Comparison of ENCODE assay signal across 7 mouse cellular contexts in the genomic region with DNA sequence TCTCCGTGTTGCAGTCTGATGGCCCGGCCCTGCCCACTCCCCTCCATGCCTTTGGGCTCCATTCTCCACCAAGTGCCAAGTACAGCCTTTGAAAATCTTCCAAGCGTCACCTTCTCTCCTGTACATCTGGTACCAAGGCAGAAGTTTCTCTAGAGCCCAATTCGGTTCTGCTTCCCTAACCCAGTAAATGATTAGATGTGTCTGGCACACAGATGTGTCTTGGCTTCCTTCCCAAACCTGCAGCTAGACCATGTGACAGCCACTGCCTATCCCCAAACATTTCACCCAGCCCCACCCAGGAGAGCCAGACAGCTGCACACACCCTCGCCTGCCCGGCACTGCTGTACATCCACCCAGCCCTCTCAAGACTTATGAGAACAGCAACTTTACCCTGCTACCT. TPM values are rescaled to one million over a fixed set of nuclear protein-coding genes. Genes with fewer than 3 reads are reported as not detected.
A peak's percentile ranks its signal among the peaks of the same experiment; 100 is the strongest.
DNase-seq lines count a peak whose midpoint lies in the region; ATAC-seq lines count a peak whose summit lies in the region.

No protein-coding gene starts in this region.

- H3K4me2 ChIP-seq in midbrain, embryonic 14.5 days (ENCODE audit: low read length), result no peak overlapping the region
- H3K4me2 ChIP-seq in midbrain, embryonic 15.5 days, result no peak overlapping the region
- no peak overlapping the region for H3K4me2 ChIP-seq in intestine, embryonic 16.5 days (ENCODE audit: low read depth, low read length)

- H3K4me1 ChIP-seq in midbrain, embryonic 14.5 days (ENCODE audit: control insufficient read depth, insufficient read depth, low read length), result no peaks in the 10 kb centered on the region
- H3K4me1 ChIP-seq in midbrain, embryonic 15.5 days, result no peaks in the 10 kb centered on the region
- peaks cover 33% of the 10 kb centered on the region for H3K4me1 ChIP-seq in brown adipose tissue, adult 24 weeks (ENCODE audit: control insufficient read depth, insufficient read depth, insufficient read length, low read length)
- peaks cover 6% of the 10 kb centered on the region; the same call in 1 of the 2 replicates for H3K4me1 ChIP-seq in intestine, embryonic 16.5 days (ENCODE audit: control insufficient read depth, insufficient read depth, low read length)

- no peaks in the 10 kb centered on the region for H3K36me3 ChIP-seq in midbrain, embryonic 14.5 days (ENCODE audit: control insufficient read depth, insufficient read depth, low read length)
- H3K36me3 ChIP-seq in midbrain, embryonic 15.5 days (replicated peaks), result no peaks in the 10 kb centered on the region
- no peaks in the 10 kb centered on the region for H3K36me3 ChIP-seq in intestine, embryonic 16.5 days (ENCODE audit: control insufficient read depth, insufficient read depth, low read length)

- H3K9ac ChIP-seq in midbrain, embryonic 14.5 days (replicated peaks; ENCODE audit: low read length), result no peak overlapping the region
- no peak overlapping the region for H3K9ac ChIP-seq in midbrain, embryonic 15.5 days
- no peak overlapping the region for H3K9ac ChIP-seq in intestine, embryonic 16.5 days (ENCODE audit: low read depth, low read length)

- WGBS in midbrain, embryonic 14.5 days, result 79% methylated on average over 6 of the region's 6 CpGs
- 77% methylated on average over 6 of the region's 6 CpGs for WGBS in midbrain, embryonic 15.5 days
- 43% methylated on average over 6 of the region's 6 CpGs for WGBS in intestine, embryonic 16.5 days

- H3K4me3 ChIP-seq in midbrain, embryonic 14.5 days (replicated peaks; ENCODE audit: low read depth, low read length), result no peak overlapping the region
- no peak overlapping the region for H3K4me3 ChIP-seq in midbrain, embryonic 15.5 days
- no peak overlapping the region for H3K4me3 ChIP-seq in brown adipose tissue, adult 24 weeks (ENCODE audit: insufficient read depth, low read depth, low read length)
- no peak overlapping the region for H3K4me3 ChIP-seq in intestine, embryonic 16.5 days (ENCODE audit: low read length)

- H3K27ac ChIP-seq in midbrain, embryonic 14.5 days (replicated peaks; ENCODE audit: low read depth, low read length), result no peak overlapping the region
- H3K27ac ChIP-seq in midbrain, embryonic 15.5 days, result no peak overlapping the region
- 0 out of 2 replicates have a peak overlapping the region, but pooled peaks have one; percentile 31 for H3K27ac ChIP-seq in brown adipose tissue, adult 24 weeks (replicated peaks; ENCODE audit: low read depth, low read length)
- H3K27ac ChIP-seq in intestine, embryonic 16.5 days (ENCODE audit: low read length), result no peak overlapping the region

- ATAC-seq in midbrain, embryonic 14.5 days (ENCODE audit: low FRiP score, low TSS enrichment), result no peak
- no peak for ATAC-seq in midbrain, embryonic 15.5 days (replicated peaks)
- peak; percentile 78; the same call in 1 of the 2 replicates for ATAC-seq in intestine, embryonic 16.5 days

- DNase-seq in midbrain, embryonic 14.5 days, result peak; percentile 15
- peak; percentile 72 for DNase-seq in lung, postnatal 36 days
- no peak for DNase-seq in cerebellum, adult 9-11 months
- DNase-seq in gastrocnemius, postnatal 10 days, result no peak

- no peaks in the 10 kb centered on the region for H3K27me3 ChIP-seq in midbrain, embryonic 14.5 days (ENCODE audit: control insufficient read depth, insufficient read depth, low read length)
- no peaks in the 10 kb centered on the region for H3K27me3 ChIP-seq in midbrain, embryonic 15.5 days (replicated peaks)
- H3K27me3 ChIP-seq in intestine, embryonic 16.5 days (replicated peaks; ENCODE audit: control insufficient read depth, insufficient read depth, low read length), result no peaks in the 10 kb centered on the region

- no peaks in the 10 kb centered on the region for H3K9me3 ChIP-seq in midbrain, embryonic 14.5 days (ENCODE audit: control insufficient read depth, low read length)
- no peaks in the 10 kb centered on the region for H3K9me3 ChIP-seq in midbrain, embryonic 15.5 days
- H3K9me3 ChIP-seq in intestine, embryonic 16.5 days (ENCODE audit: control insufficient read depth, low read length), result no peaks in the 10 kb centered on the region

RNA-seq across cellular contexts. Expression of gene D930048N14Rik, which starts 8.0 kb away (rescaled TPM):
- 0.85 and 1.00 TPM in 2 replicates for polyA plus RNA-seq in midbrain, embryonic 14.5 days (2014; fragmentation: Nextera tagmentation; extraction: Ambion mirVana)
- polyA plus RNA-seq in midbrain, embryonic 15.5 days (2015; fragmentation: Nextera tagmentation; extraction: Ambion mirVana), result 0.91 and 0.94 TPM in 2 replicates
- 0.46 and 0.52 TPM in 2 replicates for polyA plus RNA-seq in brown adipose tissue, adult 24 weeks (2012; ENCODE audit: insufficient read depth, insufficient read length, missing spikeins)
- polyA plus RNA-seq in intestine, embryonic 16.5 days (2015; fragmentation: Nextera tagmentation; extraction: Ambion mirVana), result 3.4 and 3.7 TPM in 2 replicates
- total RNA-seq in gastrocnemius, postnatal 10 days (2021), result 1 to 10 TPM in 1 of 2 experiments, under 1 TPM in 1; 0.52 to 1.1 TPM

RNA-seq across cellular contexts. Expression of gene N4bp3, which starts 8.1 kb away (rescaled TPM):
- 11.6 and 15.2 TPM in 2 replicates for polyA plus RNA-seq in midbrain, embryonic 14.5 days (2014; fragmentation: Nextera tagmentation; extraction: Ambion mirVana)
- polyA plus RNA-seq in midbrain, embryonic 15.5 days (2015; fragmentation: Nextera tagmentation; extraction: Ambion mirVana), result 20.5 and 21.1 TPM in 2 replicates
- polyA plus RNA-seq in brown adipose tissue, adult 24 weeks (2012; ENCODE audit: insufficient read depth, insufficient read length, missing spikeins), result 2.0 and 4.8 TPM in 2 replicates
- polyA plus RNA-seq in intestine, embryonic 16.5 days (2015; fragmentation: Nextera tagmentation; extraction: Ambion mirVana), result 16.1 and 17.0 TPM in 2 replicates
- 10 to 100 TPM; 12.2 to 15.7 TPM for total RNA-seq in gastrocnemius, postnatal 10 days (2021)

RNA-seq across cellular contexts. Expression of gene Rmnd5b, which starts 23.0 kb away (rescaled TPM):
- 79.2 and 87.7 TPM in 2 replicates for polyA plus RNA-seq in midbrain, embryonic 14.5 days (2014; fragmentation: Nextera tagmentation; extraction: Ambion mirVana)
- polyA plus RNA-seq in midbrain, embryonic 15.5 days (2015; fragmentation: Nextera tagmentation; extraction: Ambion mirVana), result 83.7 and 89.3 TPM in 2 replicates
- polyA plus RNA-seq in brown adipose tissue, adult 24 weeks (2012; ENCODE audit: insufficient read depth, insufficient read length, missing spikeins), result 11.1 and 11.6 TPM in 2 replicates
- 42.0 and 44.4 TPM in 2 replicates for polyA plus RNA-seq in intestine, embryonic 16.5 days (2015; fragmentation: Nextera tagmentation; extraction: Ambion mirVana)
- total RNA-seq in gastrocnemius, postnatal 10 days (2021), result 10 to 100 TPM; 16.2 to 17.9 TPM

RNA-seq across cellular contexts. Expression of gene 0610009B22Rik, which starts 30.0 kb away (rescaled TPM):
- polyA plus RNA-seq in midbrain, embryonic 14.5 days (2014; fragmentation: Nextera tagmentation; extraction: Ambion mirVana), result 110 and 116 TPM in 2 replicates
- polyA plus RNA-seq in midbrain, embryonic 15.5 days (2015; fragmentation: Nextera tagmentation; extraction: Ambion mirVana), result 81.7 and 86.0 TPM in 2 replicates
- polyA plus RNA-seq in brown adipose tissue, adult 24 weeks (2012; ENCODE audit: insufficient read depth, insufficient read length, missing spikeins), result 76.0 and 82.6 TPM in 2 replicates
- polyA plus RNA-seq in intestine, embryonic 16.5 days (2015; fragmentation: Nextera tagmentation; extraction: Ambion mirVana), result 97.2 and 103 TPM in 2 replicates
- total RNA-seq in gastrocnemius, postnatal 10 days (2021), result 10 to 100 TPM; 29.0 to 30.5 TPM

RNA-seq across cellular contexts. Expression of gene Nhp2, which starts 39.2 kb away (rescaled TPM):
- 107 and 115 TPM in 2 replicates for polyA plus RNA-seq in midbrain, embryonic 14.5 days (2014; fragmentation: Nextera tagmentation; extraction: Ambion mirVana)
- polyA plus RNA-seq in midbrain, embryonic 15.5 days (2015; fragmentation: Nextera tagmentation; extraction: Ambion mirVana), result 91.5 and 95.2 TPM in 2 replicates
- 43.4 and 50.7 TPM in 2 replicates for polyA plus RNA-seq in brown adipose tissue, adult 24 weeks (2012; ENCODE audit: insufficient read depth, insufficient read length, missing spikeins)
- 150 and 175 TPM in 2 replicates for polyA plus RNA-seq in intestine, embryonic 16.5 days (2015; fragmentation: Nextera tagmentation; extraction: Ambion mirVana)
- 10 to 100 TPM; 37.4 to 39.1 TPM for total RNA-seq in gastrocnemius, postnatal 10 days (2021)

Comparison
In these comparisons a context has a peak if more than half of its experiments do, and no peak if none do; other contexts are left out.
1. DNase-seq: peak in midbrain, embryonic 14.5 days (single experiment) and lung, postnatal 36 days (single experiment); none in cerebellum, adult 9-11 months (single experiment) and gastrocnemius, postnatal 10 days (single experiment).